ENCODE assay signal across 22 mouse cellular contexts in the genomic region with DNA sequence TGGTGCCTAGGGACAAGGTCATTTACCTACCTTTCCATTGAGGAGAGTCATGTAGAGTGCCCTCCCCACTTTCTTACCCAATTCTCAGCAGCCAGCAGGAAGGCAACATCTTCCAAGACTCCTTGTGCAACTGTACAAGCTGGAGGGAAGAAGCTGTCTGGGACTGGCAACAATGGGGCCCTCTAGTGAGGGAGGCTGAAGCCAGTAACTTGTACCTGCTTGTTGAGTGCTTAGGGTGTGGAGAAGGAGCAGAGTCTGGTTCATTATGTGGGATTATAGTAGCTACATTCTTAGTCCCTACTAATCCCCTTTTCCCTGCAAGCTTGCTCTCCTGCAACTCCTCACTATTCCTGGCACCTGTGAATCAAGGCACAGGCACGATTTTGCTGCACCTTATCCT. TPM values are rescaled to one million over a fixed set of nuclear protein-coding genes. Genes with fewer than 3 reads are reported as not detected.
DNase-seq lines count a peak whose midpoint lies in the region; ATAC-seq and TF ChIP-seq lines count a peak whose summit lies in the region.
"Had no signal": no experiment of that assay in that cellular context is flagged by ENCODE, and none has a peak within 500 bp of the region (broad histone marks: within the 10 kb centered on the region; RNA-seq: fewer than 3 reads in every experiment).

No protein-coding gene starts in this region.

- H3K9me3 ChIP-seq in intestine, postnatal 0 days (ENCODE audit: control insufficient read depth) = no peaks in the 10 kb centered on the region
- no peaks in the 10 kb centered on the region for H3K9me3 ChIP-seq in intestine, embryonic 16.5 days (ENCODE audit: control insufficient read depth, low read length)
- H3K9me3 ChIP-seq: forebrain, embryonic 12.5 days; heart, embryonic 12.5 days; hindbrain, embryonic 10.5 days; intestine, embryonic 15.5 days had no signal

- no peak overlapping the region for H3K27ac ChIP-seq in intestine, postnatal 0 days (ENCODE audit: low read depth, low read length)
- H3K27ac ChIP-seq in intestine, embryonic 16.5 days (ENCODE audit: low read length) = no peak overlapping the region
- H3K27ac ChIP-seq: forebrain, embryonic 12.5 days; hindbrain, embryonic 10.5 days; hindbrain, embryonic 14.5 days; intestine, embryonic 15.5 days had no signal

- TF ChIP-seq CTCF in intestine, postnatal 0 days (IDR thresholded peaks at IDR 0.05; ENCODE audit: low read depth) = peak; percentile 42

- H3K36me3 ChIP-seq in intestine, postnatal 0 days (ENCODE audit: control insufficient read depth, insufficient read depth) = peaks cover 12% of the 10 kb centered on the region
- H3K36me3 ChIP-seq in intestine, embryonic 16.5 days (ENCODE audit: control insufficient read depth, insufficient read depth, low read length) = no peaks in the 10 kb centered on the region

- no peaks in the 10 kb centered on the region for H3K4me1 ChIP-seq in intestine, postnatal 0 days (replicated peaks; ENCODE audit: control insufficient read depth, insufficient read depth, low read length)
- H3K4me1 ChIP-seq in intestine, embryonic 16.5 days (ENCODE audit: control insufficient read depth, insufficient read depth, low read length) = no peaks in the 10 kb centered on the region
- H3K4me1 ChIP-seq: forebrain, embryonic 12.5 days; intestine, embryonic 15.5 days had no signal

- H3K4me2 ChIP-seq in intestine, postnatal 0 days (replicated peaks; ENCODE audit: low read depth) = no peak overlapping the region
- no peak overlapping the region for H3K4me2 ChIP-seq in intestine, embryonic 16.5 days (ENCODE audit: low read depth, low read length)
- H3K4me2 ChIP-seq: forebrain, embryonic 12.5 days; heart, embryonic 12.5 days; hindbrain, embryonic 14.5 days; intestine, embryonic 15.5 days had no signal

- DNase-seq in adrenal gland, postnatal 14 days = peak; percentile 41
- DNase-seq in adrenal gland, adult 8-10 months = no peak
- DNase-seq in adipocyte (ENCODE audit: low spot score) = peak; percentile 69
- peak; percentile 100 for DNase-seq in gonadal fat pad, adult 2 months (ENCODE audit: low read depth)
- DNase-seq in kidney, adult 9 months = no peak
- DNase-seq in retina, embryonic 14.5 days (ENCODE audit: low spot score) = no peak
- DNase-seq: adrenal gland, adult 2 months; cerebellum, adult 2 months; cerebellum, postnatal 10 days; forebrain, postnatal 0 days; gastrocnemius, postnatal 36 days; heart, adult 18-20 months had no signal

- no peak overlapping the region for H3K4me3 ChIP-seq in intestine, postnatal 0 days (ENCODE audit: low read depth, low read length)
- H3K4me3 ChIP-seq in intestine, embryonic 16.5 days (ENCODE audit: low read length) = no peak overlapping the region
- H3K4me3 ChIP-seq: forebrain, embryonic 12.5 days; heart, embryonic 12.5 days; hindbrain, embryonic 10.5 days; intestine, embryonic 15.5 days had no signal

- no peaks in the 10 kb centered on the region for H3K27me3 ChIP-seq in intestine, postnatal 0 days (replicated peaks; ENCODE audit: control insufficient read depth, insufficient read depth, low read length)
- no peaks in the 10 kb centered on the region for H3K27me3 ChIP-seq in intestine, embryonic 16.5 days (replicated peaks; ENCODE audit: control insufficient read depth, insufficient read depth, low read length)
- H3K27me3 ChIP-seq: CH12.LX; forebrain, embryonic 12.5 days; heart, embryonic 12.5 days; intestine, embryonic 15.5 days; Patski had no signal

- WGBS in intestine, postnatal 0 days = 50% methylated on average over 1 of the region's 1 CpGs
- 74% methylated on average over 1 of the region's 1 CpGs for WGBS in intestine, embryonic 16.5 days

- no peak for ATAC-seq in intestine, postnatal 0 days
- no peak for ATAC-seq in intestine, embryonic 16.5 days
- ATAC-seq: activated CD4-positive, CD25-positive, alpha-beta regulatory T cell, adult 4 months; forebrain, postnatal 0 days; intestine, embryonic 15.5 days; Patski had no signal

- H3K9ac ChIP-seq in intestine, postnatal 0 days (ENCODE audit: low read depth, low read length) = no peak overlapping the region
- H3K9ac ChIP-seq in intestine, embryonic 16.5 days (ENCODE audit: low read depth, low read length) = no peak overlapping the region
- H3K9ac ChIP-seq: forebrain, embryonic 12.5 days; forebrain, postnatal 0 days; heart, embryonic 12.5 days; hindbrain, embryonic 14.5 days; intestine, embryonic 15.5 days had no signal

RNA-seq across cellular contexts. Expression of gene Plxna2, which starts 32.1 kb away (rescaled TPM):
- total RNA-seq in adrenal gland, postnatal 14 days (2021) = 15.2 and 17.3 TPM in 2 replicates
- 10 to 100 TPM in 2 of 4 experiments, 1 to 10 TPM in 2; 7.6 to 13.4 (median 10.7) TPM for total RNA-seq in adrenal gland, adult 8-10 months (2022)
- 4.1 and 4.6 TPM in 2 replicates for polyA plus RNA-seq in intestine, postnatal 0 days (2015; fragmentation: Nextera tagmentation; extraction: Ambion mirVana)
- polyA plus RNA-seq in intestine, embryonic 16.5 days (2015; fragmentation: Nextera tagmentation; extraction: Ambion mirVana) = 4.3 and 4.6 TPM in 2 replicates
- polyA plus RNA-seq in gonadal fat pad, adult 2 months (2012; rRNA removed) = 9.8 and 13.0 TPM in 2 replicates
- polyA plus RNA-seq: activated CD4-positive, CD25-positive, alpha-beta regulatory T cell, adult 4 months had no signal

Comparison
In these comparisons a context has a peak if more than half of its experiments do, and no peak if none do; other contexts are left out.
1. DNase-seq: peak in adrenal gland, postnatal 14 days (single experiment), adipocyte (single experiment) and gonadal fat pad, adult 2 months (single experiment); none in adrenal gland, adult 8-10 months (single experiment), kidney, adult 9 months (single experiment) and retina, embryonic 14.5 days (single experiment).